Mouse (Mus musculus) testis, postnatal 10 days (tissue): ENCODE data around the gene H2-T23.

Source experiments
- DNase-seq: peaks from one replicate; pipeline ENCODE4 v3.0.0; 2021; ENCODE audit warnings: low spot score

The H2-T23 gene

DNA sequence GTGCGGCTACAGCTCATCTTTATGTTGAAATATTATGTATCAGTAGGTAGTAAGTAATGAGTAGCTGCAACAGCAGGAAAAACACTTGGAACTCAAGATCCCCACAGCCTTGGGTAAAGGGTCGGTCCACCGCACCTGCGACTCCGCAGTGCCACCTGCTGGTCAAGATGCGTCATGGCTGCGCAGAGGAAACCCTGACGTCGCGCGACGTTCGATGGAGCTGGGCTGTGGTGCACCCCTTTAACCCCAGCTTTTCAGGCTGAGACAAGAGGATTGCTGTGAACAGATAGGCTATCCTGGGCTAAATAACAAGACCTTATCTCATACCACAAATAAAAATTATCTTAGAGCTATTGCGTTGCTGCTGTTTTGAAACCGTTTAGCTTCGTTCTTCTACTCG is 39.0 kb downstream of the H2-T23 start:
- peak; percentile 85 for DNase-seq

GRCm38 (mm10) chr17:35991781-35992180 is 40.9 kb downstream of the H2-T23 start:
- no peak for DNase-seq

DNA sequence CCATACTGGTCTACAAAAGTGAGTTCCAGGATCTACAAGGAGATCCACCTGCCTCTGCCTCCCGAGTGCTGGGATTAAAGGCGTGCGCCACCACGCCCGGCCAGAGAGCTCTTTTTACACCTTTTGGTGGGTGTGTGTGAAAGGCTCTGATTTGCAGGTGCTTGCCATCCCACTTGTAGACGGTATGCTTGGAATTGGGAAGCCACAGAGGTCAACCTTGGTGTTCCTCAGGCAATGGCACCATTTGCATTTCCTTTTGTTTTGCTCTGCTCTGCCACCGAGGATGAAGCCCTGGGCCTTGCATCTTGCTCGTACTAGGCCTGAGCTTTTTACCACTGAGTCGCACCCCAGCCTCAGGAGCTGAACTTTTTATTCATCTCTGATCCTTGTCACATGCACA is 50.9 kb downstream of the H2-T23 start:
- no peak for DNase-seq

GRCm38 (mm10) chr17:35980363-35980754 is 52.3 kb downstream of the H2-T23 start:
- peak; percentile 76 for DNase-seq
